Mouse (Mus musculus) midbrain, embryonic 13.5 days (tissue): Measurements from ENCODE around the gene Lysmd1. TPM values are rescaled to one million over a fixed set of nuclear protein-coding genes. Genes with fewer than 3 reads are reported as not detected.
A peak's percentile ranks its signal among the peaks of the same experiment; 100 is the strongest.

Source experiments
- ATAC-seq: fragments of 200-750 bp; cut with Nextera tagmentation; 2 replicates; pipeline ENCODE4 v1.8.0; 2017; ENCODE audit warnings: mild to moderate bottlenecking, moderate TSS enrichment, moderate library complexity
- H3K27ac ChIP-seq: fragments of 300-500 bp; sonication (generic); 2 replicates; pipeline ENCODE4 v1.5.1; 2015; ENCODE audit warnings: inconsistent platforms, mild to moderate bottlenecking, moderate library complexity
- H3K27me3 ChIP-seq: fragments of 300-500 bp; sonication (generic); 2 replicates; pipeline ENCODE4 v1.6.1; 2015; ENCODE audit warnings: mild to moderate bottlenecking, inconsistent platforms
- H3K36me3 ChIP-seq: fragments of 300-500 bp; sonication (generic); 2 replicates; pipeline ENCODE4 v1.6.1; 2015; ENCODE audit warnings: mild to moderate bottlenecking, inconsistent platforms
- H3K4me1 ChIP-seq: fragments of 300-500 bp; sonication (generic); replicated peaks from 2 replicates; pipeline ENCODE4 v1.6.1; 2015; ENCODE audit warnings: inconsistent platforms
- H3K4me2 ChIP-seq: fragments of 300-500 bp; sonication (generic); replicated peaks from 2 replicates; pipeline ENCODE4 v1.6.1; 2015; ENCODE audit warnings: moderate library complexity, mild to moderate bottlenecking, inconsistent platforms
- H3K4me3 ChIP-seq: fragments of 300-500 bp; sonication (generic); replicated peaks from 2 replicates; pipeline ENCODE4 v1.5.1; 2015; ENCODE audit warnings: mild to moderate bottlenecking, inconsistent platforms
- H3K9ac ChIP-seq: fragments of 300-500 bp; sonication (generic); replicated peaks from 2 replicates; pipeline ENCODE4 v1.6.1; 2015; ENCODE audit warnings: mild to moderate bottlenecking, inconsistent platforms
- H3K9me3 ChIP-seq: fragments of 300-500 bp; sonication (generic); 2 replicates; pipeline ENCODE4 v1.6.1; 2016; ENCODE audit warnings: mild to moderate bottlenecking, inconsistent platforms
- WGBS: fragments of 180-500 bp; shearing (Covaris S2); methylation state at CpG from one replicate; pipeline ENCODE4 v1.1.7; 2015; 5-methylcytosine and 5-hydroxymethylcytosine counted together
- polyA plus RNA-seq: library from polyadenylated mRNA; unstranded; fragments of >200 nt; fragmentation: Nextera tagmentation; extraction: Ambion mirVana; gene quantifications from 2 replicates; pipeline ENCODE4 v1.2.1, GENCODE M21; 2015

The Lysmd1 gene
- polyA plus RNA-seq, 1 experiment from 2014 or later, result 36.2 TPM

DNA sequence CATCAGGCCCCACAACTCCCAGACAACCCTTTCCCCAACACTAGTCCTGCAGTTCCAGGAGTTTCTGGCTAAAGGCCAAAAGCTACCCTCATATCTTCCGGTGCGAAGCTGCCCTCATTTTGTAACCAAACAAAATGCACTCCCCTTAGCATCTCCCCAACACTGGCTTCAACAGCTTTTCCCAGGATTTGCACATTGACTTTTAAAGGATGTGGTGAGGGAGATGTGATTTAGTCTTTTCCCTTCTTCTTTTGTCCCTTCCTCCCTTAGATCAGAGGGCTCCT, 28.4 kb downstream of the Lysmd1 start:
- 25% methylated on average over 2 of the region's 2 CpGs for WGBS
- Histone ChIP-seq H3K9me3 (no peaks in the 10 kb centered on the region), H3K27ac (peak overlapping the region; percentile 82), H3K4me2 (peak overlapping the region; percentile 82), H3K4me1 (peaks cover 44% of the 10 kb centered on the region), H3K9ac (peak overlapping the region; percentile 89), H3K36me3 (peaks cover 33% of the 10 kb centered on the region), H3K27me3 (no peaks in the 10 kb centered on the region), H3K4me3 (peak overlapping the region; percentile 89)
- ATAC-seq, result no peak

DNA sequence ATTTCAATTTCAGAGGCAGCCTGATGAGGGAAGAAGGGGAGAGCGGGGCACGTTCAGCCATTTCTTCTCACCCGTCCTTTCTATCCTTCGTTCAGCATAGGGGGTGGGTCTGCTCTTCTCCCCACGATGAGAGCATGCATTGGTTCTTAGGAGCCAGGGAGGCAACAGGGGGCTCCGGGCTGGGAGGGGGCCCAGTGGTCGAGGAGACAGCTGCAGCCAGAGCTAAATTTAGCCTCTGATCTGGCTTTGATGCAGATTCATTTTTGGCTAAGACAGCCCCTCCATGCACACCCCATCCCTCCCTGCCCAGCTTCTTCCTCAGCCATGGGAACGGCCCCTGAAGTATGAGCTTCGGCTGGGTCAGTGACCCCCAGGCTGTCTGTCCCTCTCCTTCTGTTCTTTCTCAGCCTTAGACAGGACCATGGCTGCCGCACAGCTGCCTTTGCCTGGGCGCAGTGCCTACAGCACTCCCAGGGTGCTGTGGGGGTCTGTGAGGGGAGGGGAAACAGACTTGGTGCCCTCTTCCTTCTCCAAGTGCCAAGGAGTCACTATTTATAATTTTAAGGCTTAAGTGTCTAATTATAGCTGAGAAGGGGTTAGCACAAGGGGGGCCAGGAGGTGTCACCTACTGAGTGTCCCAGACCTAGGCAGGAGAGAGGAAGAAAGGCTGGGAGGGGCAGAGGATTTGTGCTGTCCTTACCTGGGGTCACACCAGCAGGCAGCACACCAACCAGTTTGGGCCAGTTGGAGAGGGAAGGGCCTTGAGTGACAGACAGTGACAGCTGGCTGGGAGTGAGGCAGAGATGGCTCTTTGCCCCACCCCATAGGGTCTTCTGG, 29.7 kb downstream of the Lysmd1 start:
- Histone ChIP-seq H3K9ac (peak overlapping the region; percentile 89), H3K36me3 (peaks cover 47% of the 10 kb centered on the region), H3K27ac (no peak overlapping the region), H3K4me3 (peak overlapping the region; percentile 89), H3K4me2 (peak overlapping the region; percentile 82), H3K4me1 (peaks cover 44% of the 10 kb centered on the region), H3K9me3 (no peaks in the 10 kb centered on the region), H3K27me3 (peaks cover 9% of the 10 kb centered on the region)
- no peak for ATAC-seq
- WGBS, result 62% methylated on average over 11 of the region's 11 CpGs

DNA sequence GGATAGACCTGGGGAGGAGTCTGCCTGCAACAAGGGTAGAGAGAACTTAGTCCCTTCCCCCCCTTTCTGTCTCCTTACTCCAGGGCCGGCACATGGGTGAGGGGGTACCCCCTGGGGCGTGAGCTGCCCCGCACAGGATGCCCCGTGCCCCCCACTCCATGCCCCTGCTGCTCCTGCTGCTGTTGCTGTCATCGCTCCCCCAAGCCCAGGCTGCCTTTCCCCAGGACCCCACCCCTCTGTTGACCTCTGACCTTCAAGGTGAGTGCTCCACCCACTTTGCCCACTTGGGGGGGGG, 30.3 kb downstream of the Lysmd1 start:
- WGBS, result 61% methylated on average over 5 of the region's 5 CpGs
- peaks cover 43% of the 10 kb centered on the region for H3K4me1 ChIP-seq
- H3K27ac ChIP-seq, result no peak overlapping the region
- no peak overlapping the region for H3K4me3 ChIP-seq
- H3K36me3 ChIP-seq, result peaks cover 53% of the 10 kb centered on the region
- no peaks in the 10 kb centered on the region for H3K9me3 ChIP-seq
- peak overlapping the region; percentile 82 for H3K4me2 ChIP-seq
- peak overlapping the region; percentile 89; the same call in 1 of the 2 replicates for H3K9ac ChIP-seq
- no peak for ATAC-seq
- H3K27me3 ChIP-seq, result peaks cover 14% of the 10 kb centered on the region

DNA sequence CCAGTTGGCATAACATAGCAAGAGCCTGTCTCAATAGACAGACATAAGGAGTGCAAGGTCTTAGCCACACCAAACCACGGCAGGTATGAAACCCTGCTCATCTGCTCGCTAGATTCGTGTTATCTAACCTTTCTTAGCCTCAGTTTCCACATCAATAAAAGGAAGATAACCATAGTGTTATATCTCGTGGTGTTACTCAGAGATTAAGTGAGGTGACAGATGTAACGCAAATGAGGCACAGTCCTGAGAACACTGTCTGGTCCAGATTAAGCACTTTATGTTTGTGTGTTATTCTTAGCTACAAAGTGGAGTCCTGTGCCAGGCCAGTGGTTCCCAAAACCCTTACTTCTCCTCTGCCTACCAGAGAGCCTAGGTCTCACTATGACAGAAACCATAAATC, 31.0 kb downstream of the Lysmd1 start:
- Histone ChIP-seq H3K27ac (no peak overlapping the region), H3K4me3 (no peak overlapping the region), H3K9me3 (no peaks in the 10 kb centered on the region), H3K9ac (no peak overlapping the region), H3K4me1 (peaks cover 36% of the 10 kb centered on the region), H3K36me3 (peaks cover 59% of the 10 kb centered on the region), H3K27me3 (peaks cover 21% of the 10 kb centered on the region), H3K4me2 (no peak overlapping the region)
- 88% methylated on average over 5 of the region's 5 CpGs for WGBS
- no peak for ATAC-seq

DNA sequence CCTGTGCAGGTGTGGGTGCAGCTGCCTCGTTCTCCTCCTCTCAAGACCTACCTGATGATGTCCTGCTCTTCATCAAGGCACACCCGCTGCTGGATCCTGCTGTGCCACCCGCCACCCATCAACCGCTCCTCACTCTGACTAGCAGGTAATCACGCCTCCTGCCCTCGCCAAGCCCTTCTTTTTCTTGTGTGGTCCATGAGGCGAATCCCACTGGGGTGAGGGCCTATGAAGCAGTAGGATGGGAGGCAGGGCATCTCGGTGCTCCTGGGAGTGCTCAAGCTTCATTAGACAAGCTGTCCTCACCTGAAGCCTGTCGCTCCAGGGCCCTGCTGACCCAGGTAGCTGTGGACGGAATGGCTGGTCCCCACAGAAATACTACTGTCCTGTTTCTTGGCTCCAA, 36.1 kb downstream of the Lysmd1 start:
- peaks cover 64% of the 10 kb centered on the region for H3K27me3 ChIP-seq
- no peaks in the 10 kb centered on the region for H3K9me3 ChIP-seq
- ATAC-seq, result no peak
- H3K9ac ChIP-seq, result no peak overlapping the region
- no peak overlapping the region for H3K4me2 ChIP-seq
- peaks cover 86% of the 10 kb centered on the region for H3K36me3 ChIP-seq
- peaks cover 22% of the 10 kb centered on the region for H3K4me1 ChIP-seq
- no peak overlapping the region for H3K4me3 ChIP-seq
- 91% methylated on average over 10 of the region's 10 CpGs for WGBS
- H3K27ac ChIP-seq, result no peak overlapping the region

DNA sequence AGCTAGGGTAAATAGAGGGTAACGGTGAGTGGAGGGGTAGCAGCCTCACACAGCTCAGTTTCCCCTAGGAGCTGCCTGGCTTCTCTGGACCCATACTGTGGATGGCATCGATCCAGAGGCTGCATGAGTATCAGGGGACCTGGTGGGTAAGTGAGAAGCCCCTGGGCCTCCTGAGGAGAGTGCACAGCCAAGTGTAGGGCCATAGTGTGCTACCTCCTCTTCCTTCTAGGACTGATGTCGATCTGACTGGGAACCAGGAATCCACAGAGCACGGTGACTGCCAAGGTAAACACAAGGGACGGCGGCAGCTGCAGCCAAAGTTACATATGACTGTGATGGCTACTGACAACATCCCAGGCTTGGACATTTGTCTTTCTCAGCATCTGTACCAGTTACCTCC, 37.2 kb downstream of the Lysmd1 start:
- Histone ChIP-seq H3K9me3 (no peaks in the 10 kb centered on the region), H3K4me2 (no peak overlapping the region), H3K9ac (no peak overlapping the region), H3K4me3 (no peak overlapping the region), H3K27ac (no peak overlapping the region), H3K4me1 (peaks cover 21% of the 10 kb centered on the region), H3K27me3 (peaks cover 64% of the 10 kb centered on the region), H3K36me3 (peaks cover 75% of the 10 kb centered on the region)
- ATAC-seq, result no peak
- 84% methylated on average over 6 of the region's 6 CpGs for WGBS

DNA sequence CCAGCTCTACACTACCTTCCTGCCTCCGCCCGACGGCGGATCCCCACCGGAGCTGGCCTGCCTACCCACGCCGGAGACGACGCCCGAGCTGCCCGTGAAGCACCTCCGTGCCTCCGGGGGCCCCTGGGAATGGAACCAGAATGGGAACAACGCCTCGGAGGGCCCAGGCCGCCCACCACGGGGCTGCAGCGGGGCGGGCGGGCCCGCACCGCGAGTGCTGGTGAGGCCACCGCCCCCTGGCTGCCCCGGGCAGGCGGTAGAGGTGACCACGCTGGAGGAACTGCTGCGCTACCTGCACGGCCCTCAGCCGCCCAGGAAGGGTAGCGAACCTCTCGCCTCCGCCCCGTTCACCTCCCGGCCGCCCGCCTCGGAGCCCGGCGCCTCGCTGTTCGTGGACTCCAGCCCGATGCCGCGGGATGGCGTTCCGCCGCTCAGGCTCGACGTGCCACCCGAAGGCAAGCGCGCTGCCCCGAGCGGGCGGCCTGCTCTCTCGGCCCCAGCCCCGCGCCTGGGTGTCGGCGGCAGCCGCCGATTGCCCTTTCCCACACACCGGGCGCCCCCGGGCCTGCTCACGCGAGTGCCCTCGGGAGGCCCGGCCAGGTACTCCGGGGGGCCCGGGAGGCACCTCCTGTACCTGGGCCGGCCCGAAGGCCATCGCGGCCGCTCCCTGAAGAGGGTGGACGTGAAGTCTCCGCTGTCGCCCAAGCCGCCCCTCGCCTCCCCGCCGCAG, 38.8 kb downstream of the Lysmd1 start:
- Histone ChIP-seq H3K9ac (peak overlapping the region; percentile 28; the same call in 1 of the 2 replicates), H3K4me1 (peaks cover 21% of the 10 kb centered on the region), H3K4me2 (peak overlapping the region; percentile 41; the same call in 1 of the 2 replicates), H3K36me3 (peaks cover 60% of the 10 kb centered on the region), H3K4me3 (peak overlapping the region; percentile 5; the same call in 1 of the 2 replicates), H3K9me3 (no peaks in the 10 kb centered on the region), H3K27me3 (peaks cover 64% of the 10 kb centered on the region), H3K27ac (no peak overlapping the region)
- 14% methylated on average over 78 of the region's 84 CpGs for WGBS
- ATAC-seq, result peak; percentile 17

DNA sequence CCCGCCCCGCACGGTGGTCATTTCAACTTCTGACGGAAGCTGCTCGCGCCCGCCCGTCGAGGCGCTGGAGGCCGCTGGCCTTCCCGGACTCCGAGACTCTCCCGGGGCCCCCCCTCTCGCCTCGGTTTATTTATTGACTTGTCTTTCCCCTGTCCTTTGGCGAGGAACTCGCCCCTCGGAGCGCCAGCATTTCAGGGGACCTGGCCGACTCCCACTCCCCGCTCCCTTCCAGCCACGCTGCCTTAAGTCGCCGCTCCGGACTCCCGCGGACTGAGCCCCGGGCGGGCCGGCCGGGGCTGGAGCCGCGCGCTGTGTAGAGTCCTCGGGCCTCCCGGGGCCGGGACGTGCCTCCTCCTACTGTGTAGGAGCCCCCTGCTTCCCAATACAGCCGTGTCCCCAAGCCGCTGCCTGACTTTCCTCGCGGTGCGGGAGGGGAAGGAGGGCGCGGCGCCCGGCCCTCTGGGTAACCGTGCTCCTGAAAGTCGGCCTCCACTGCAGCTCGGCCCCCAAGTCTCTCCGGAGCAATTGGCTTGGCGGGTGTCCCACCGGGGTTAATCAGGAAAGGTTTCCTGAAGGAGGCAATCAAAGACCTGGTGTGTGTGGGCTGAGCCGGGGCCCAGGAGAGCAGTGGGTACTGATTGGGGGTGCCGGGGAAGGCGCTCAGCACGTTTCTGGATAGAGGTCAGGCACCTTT, 39.5 kb downstream of the Lysmd1 start:
- Histone ChIP-seq H3K4me2 (peak overlapping the region; percentile 41), H3K36me3 (peaks cover 52% of the 10 kb centered on the region), H3K4me3 (peak overlapping the region; percentile 20), H3K27me3 (peaks cover 57% of the 10 kb centered on the region), H3K9me3 (no peaks in the 10 kb centered on the region), H3K9ac (peak overlapping the region; percentile 52), H3K27ac (no peak overlapping the region), H3K4me1 (peaks cover 21% of the 10 kb centered on the region)
- 5% methylated on average over 55 of the region's 58 CpGs for WGBS
- ATAC-seq, result peak; percentile 41

DNA sequence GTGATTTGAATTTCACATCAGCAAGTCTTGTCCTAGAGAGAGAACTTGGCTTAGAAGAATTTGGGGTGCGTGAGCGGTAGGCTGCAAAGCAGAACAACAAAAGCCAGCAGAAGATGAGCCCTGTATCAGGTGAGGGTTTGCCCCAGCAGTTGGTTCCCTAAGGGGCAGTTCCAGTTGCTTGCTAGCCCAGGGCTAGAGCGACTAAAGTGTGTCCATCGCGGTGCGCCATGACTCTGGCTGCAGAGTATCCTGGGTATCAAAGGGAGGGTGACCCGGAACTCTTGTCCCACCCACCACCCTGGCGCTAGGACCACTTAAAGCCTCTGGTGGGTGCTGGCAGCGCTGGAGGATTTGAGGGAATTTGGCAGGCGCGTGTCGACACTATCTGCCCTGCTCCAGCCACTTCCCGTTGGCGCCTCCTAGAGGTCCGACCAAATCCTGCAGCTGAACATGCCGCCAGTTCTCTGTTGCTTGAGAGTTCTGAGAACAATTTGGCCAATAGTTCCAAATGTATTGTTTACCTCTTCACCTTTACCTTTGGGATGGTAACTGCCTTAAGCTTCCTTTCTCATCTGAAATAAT, 40.2 kb downstream of the Lysmd1 start:
- no peak overlapping the region for H3K27ac ChIP-seq
- WGBS, result 4% methylated on average over 16 of the region's 16 CpGs
- H3K36me3 ChIP-seq, result peaks cover 45% of the 10 kb centered on the region
- H3K4me3 ChIP-seq, result no peak overlapping the region
- peaks cover 21% of the 10 kb centered on the region for H3K4me1 ChIP-seq
- peak overlapping the region; percentile 41; the same call in 1 of the 2 replicates for H3K4me2 ChIP-seq
- H3K9me3 ChIP-seq, result no peaks in the 10 kb centered on the region
- H3K9ac ChIP-seq, result 0 out of 2 replicates have a peak overlapping the region, but pooled peaks have one; percentile 52
- ATAC-seq, result peak; percentile 62
- H3K27me3 ChIP-seq, result peaks cover 50% of the 10 kb centered on the region

DNA sequence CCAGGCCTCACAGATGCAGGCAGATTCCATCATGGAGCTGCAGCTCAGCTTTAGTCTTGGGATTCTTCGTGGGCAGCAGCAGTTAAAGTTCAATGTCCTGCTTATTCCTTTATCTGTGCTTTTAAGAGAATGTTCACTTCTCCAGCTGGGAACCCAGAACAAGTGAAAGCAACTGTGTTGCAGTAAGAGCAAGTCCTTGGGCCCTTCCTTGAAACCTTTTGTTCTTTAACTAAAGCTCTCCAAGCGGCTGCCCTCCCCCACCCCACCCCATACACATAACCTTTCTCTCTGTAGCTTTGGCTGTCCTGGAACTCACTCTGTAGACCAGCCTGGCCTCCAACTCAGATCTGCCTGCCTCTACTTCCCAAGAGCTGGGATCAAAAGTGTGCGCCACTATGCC, 42.6 kb downstream of the Lysmd1 start:
- H3K9ac ChIP-seq, result no peak overlapping the region
- WGBS, result 49% methylated on average over 3 of the region's 3 CpGs

DNA sequence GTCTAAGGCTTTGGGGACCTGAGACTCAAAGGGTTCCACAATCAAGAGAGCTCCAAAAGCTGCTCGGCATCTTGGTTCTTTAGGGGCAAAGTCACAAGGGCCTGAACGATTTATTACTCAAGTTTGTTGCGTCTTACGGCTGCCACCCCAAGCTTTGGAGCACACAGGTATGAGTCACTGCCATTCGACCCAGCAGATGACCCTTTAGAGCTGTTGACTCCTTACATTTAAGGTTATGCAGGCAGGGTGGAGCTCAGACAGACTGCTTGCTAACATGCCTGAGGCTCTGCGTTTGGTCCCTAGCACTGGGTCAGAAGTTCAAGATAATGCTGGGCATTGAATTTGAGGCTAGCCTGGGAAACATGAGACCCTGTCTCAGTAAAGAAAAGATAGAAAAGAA, 43.7 kb downstream of the Lysmd1 start:
- no peaks in the 10 kb centered on the region for H3K9me3 ChIP-seq
- no peak overlapping the region for H3K4me2 ChIP-seq
- ATAC-seq, result no peak
- H3K27ac ChIP-seq, result no peak overlapping the region
- no peak overlapping the region for H3K9ac ChIP-seq
- H3K36me3 ChIP-seq, result peaks cover 11% of the 10 kb centered on the region
- H3K4me3 ChIP-seq, result no peak overlapping the region
- WGBS, result 81% methylated on average over 6 of the region's 6 CpGs
- peaks cover 16% of the 10 kb centered on the region for H3K27me3 ChIP-seq
- H3K4me1 ChIP-seq, result peaks cover 16% of the 10 kb centered on the region

More for the DNA sequence above, 42.6 kb downstream of the Lysmd1 start:
- Histone ChIP-seq H3K36me3 (peaks cover 21% of the 10 kb centered on the region), H3K4me3 (no peak overlapping the region), H3K27ac (no peak overlapping the region), H3K4me1 (peaks cover 21% of the 10 kb centered on the region), H3K27me3 (peaks cover 26% of the 10 kb centered on the region), H3K4me2 (no peak overlapping the region), H3K9me3 (no peaks in the 10 kb centered on the region)
- ATAC-seq, result no peak

DNA sequence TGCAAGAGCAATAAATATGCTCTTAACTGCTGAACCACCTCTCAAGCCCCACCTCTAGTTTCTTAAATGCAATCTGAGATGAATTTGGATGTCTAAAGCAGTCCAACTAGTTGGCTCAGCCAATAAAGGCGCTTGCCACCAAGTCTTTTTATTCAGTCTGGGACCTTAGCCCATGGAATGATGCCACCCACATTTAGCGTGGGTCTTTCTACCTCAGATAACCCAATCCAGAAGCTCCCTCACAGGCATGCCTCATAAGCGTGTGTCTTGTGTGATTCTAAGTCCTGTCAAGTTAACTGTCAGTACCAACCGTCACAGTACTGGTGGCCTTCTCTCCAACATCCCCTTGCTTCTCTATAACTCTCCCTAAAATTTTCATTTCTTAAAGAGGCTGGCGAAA, 45.1 kb downstream of the Lysmd1 start:
- H3K27ac ChIP-seq, result no peak overlapping the region
- no peak overlapping the region for H3K4me2 ChIP-seq
- peaks cover 2% of the 10 kb centered on the region; the same call in 1 of the 2 replicates for H3K27me3 ChIP-seq
- no peak overlapping the region for H3K4me3 ChIP-seq
- WGBS, result 85% methylated on average over 5 of the region's 5 CpGs
- ATAC-seq, result no peak
- H3K4me1 ChIP-seq, result peaks cover 3% of the 10 kb centered on the region
- H3K9ac ChIP-seq, result no peak overlapping the region
- no peaks in the 10 kb centered on the region for H3K9me3 ChIP-seq
- H3K36me3 ChIP-seq, result peaks cover 11% of the 10 kb centered on the region
